Mouse (Mus musculus): ENCODE measurements around the gene Magi2. TPM values are rescaled to one million over a fixed set of nuclear protein-coding genes. Genes with fewer than 3 reads are reported as not detected.
A peak's percentile ranks its signal among the peaks of the same experiment; 100 is the strongest.

Magi2 gene
- 8.6 and 9.3 TPM in 2 replicates for polyA plus RNA-seq (2014; fragmentation: Nextera tagmentation; extraction: Ambion mirVana)

DNA sequence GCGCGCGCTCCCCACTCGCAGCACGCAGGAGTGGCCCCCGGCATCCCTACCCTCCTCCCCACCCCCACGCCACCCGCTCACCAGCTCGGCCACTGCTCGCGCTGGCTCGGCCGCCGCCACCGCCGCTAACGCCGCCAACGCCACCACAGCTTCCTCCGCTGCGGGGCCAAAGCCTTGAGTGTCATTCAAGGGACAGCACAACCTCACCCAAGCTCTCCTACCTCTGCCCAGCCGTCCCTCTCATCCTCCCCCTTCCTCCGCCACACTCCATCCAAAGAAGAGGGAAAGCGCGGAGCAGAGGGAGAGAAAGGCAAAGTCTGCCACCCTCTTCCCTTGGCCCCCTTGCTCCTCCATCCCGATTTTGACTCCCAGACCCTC, at the start of gene Magi2:
Magi2 (plus strand) TSS at position 171 of the 378 bp plus-strand sequence.
- 0% methylated on average over 21 of the region's 26 CpGs for WGBS
- Histone ChIP-seq H3K4me2 (replicated peaks; ENCODE audit: low read depth, low read length) (peak within 1 kb of the TSS; percentile 96), H3K9ac (ENCODE audit: low read depth, low read length) (peak within 1 kb of the TSS; percentile 67), H3K4me3 (ENCODE audit: low read length) (peak within 1 kb of the TSS; percentile 54), H3K36me3 (ENCODE audit: control insufficient read depth, insufficient read depth, low read length) (no peaks in the 10 kb centered on the region), H3K4me1 (ENCODE audit: control insufficient read depth, insufficient read depth, low read length) (0 out of 2 replicates have a peak, but pooled peaks cover 2% of the 10 kb centered on the region), H3K27ac (ENCODE audit: low read depth, low read length) (peak within 1 kb of the TSS; percentile 65; the same call in 1 of the 2 replicates), H3K9me3 (ENCODE audit: control insufficient read depth, low read length) (no peaks in the 10 kb centered on the region), H3K27me3 (ENCODE audit: control insufficient read depth, insufficient read depth, low read length) (no peaks in the 10 kb centered on the region)
- peak; percentile 63; the same call in 1 of the 2 replicates for ATAC-seq (ENCODE audit: low FRiP score, low TSS enrichment)

- 76% methylated on average over 6 of the region's 6 CpGs for WGBS
Measured at GRCm38 (mm10) chr5:19178594-19178993, 48.2 kb upstream of the Magi2 start.

DNA sequence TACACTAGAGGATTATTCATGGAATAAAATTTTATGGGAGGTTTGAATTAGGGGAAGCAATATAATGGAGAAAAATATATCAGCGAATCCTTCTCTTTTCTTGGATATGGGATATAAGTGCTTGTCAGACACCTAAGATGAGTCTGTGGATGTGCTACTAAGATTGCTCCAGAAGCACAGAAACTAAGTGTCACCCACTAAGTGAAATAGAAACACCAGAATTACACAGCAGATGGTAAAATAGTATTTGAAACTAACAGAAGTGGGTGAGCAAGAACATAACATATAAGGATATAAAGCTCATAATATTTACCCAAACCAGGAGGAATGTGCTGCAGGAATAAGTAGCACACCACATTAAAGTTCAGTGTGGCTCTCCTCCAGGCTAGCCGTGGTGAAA, 40.7 kb upstream of the Magi2 start:
- ATAC-seq (ENCODE audit: low FRiP score, low TSS enrichment) = no peak
- WGBS = 88% methylated on average over 2 of the region's 2 CpGs
- Histone ChIP-seq H3K27ac (ENCODE audit: low read depth, low read length) (no peak overlapping the region), H3K9ac (ENCODE audit: low read depth, low read length) (no peak overlapping the region), H3K27me3 (ENCODE audit: control insufficient read depth, insufficient read depth, low read length) (no peaks in the 10 kb centered on the region), H3K9me3 (ENCODE audit: control insufficient read depth, low read length) (no peaks in the 10 kb centered on the region), H3K4me3 (ENCODE audit: low read length) (no peak overlapping the region), H3K4me1 (ENCODE audit: control insufficient read depth, insufficient read depth, low read length) (no peaks in the 10 kb centered on the region), H3K36me3 (ENCODE audit: control insufficient read depth, insufficient read depth, low read length) (no peaks in the 10 kb centered on the region), H3K4me2 (replicated peaks; ENCODE audit: low read depth, low read length) (no peak overlapping the region)

More at GRCm38 (mm10) chr5:19178594-19178993, 48.2 kb upstream of the Magi2 start:
- H3K9ac ChIP-seq (ENCODE audit: low read depth, low read length) = no peak overlapping the region
- H3K27ac ChIP-seq (ENCODE audit: low read depth, low read length) = no peak overlapping the region
- no peak overlapping the region for H3K4me3 ChIP-seq (ENCODE audit: low read length)
- H3K9me3 ChIP-seq (ENCODE audit: control insufficient read depth, low read length) = no peaks in the 10 kb centered on the region
- no peak overlapping the region for H3K4me2 ChIP-seq (replicated peaks; ENCODE audit: low read depth, low read length)
- no peaks in the 10 kb centered on the region for H3K36me3 ChIP-seq (ENCODE audit: control insufficient read depth, insufficient read depth, low read length)
- H3K4me1 ChIP-seq (ENCODE audit: control insufficient read depth, insufficient read depth, low read length) = no peaks in the 10 kb centered on the region
- ATAC-seq (ENCODE audit: low FRiP score, low TSS enrichment) = no peak
- H3K27me3 ChIP-seq (ENCODE audit: control insufficient read depth, insufficient read depth, low read length) = no peaks in the 10 kb centered on the region

DNA sequence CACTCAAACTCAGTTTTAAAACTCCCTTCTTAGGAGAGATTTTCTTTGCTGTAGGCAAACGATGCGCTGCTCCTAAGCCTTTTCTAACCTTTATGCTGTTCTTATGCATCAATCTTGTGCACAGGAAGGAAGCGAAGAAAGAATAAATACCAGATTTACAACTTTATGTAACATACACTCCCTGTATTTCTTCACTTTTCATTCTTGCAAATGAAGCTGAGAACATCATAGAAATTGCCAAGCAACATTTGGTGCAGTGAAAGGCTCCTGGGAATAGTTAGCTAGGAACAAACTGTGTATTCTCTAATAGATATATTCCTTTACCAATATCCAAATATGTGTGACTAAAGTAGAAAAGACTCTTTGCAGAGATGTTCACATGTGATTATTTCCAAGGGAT, 15.2 kb upstream of the Magi2 start:
- Histone ChIP-seq H3K36me3 (ENCODE audit: control insufficient read depth, insufficient read depth, low read length) (no peaks in the 10 kb centered on the region), H3K9ac (ENCODE audit: low read depth, low read length) (no peak overlapping the region), H3K4me2 (replicated peaks; ENCODE audit: low read depth, low read length) (no peak overlapping the region), H3K4me1 (ENCODE audit: control insufficient read depth, insufficient read depth, low read length) (no peaks in the 10 kb centered on the region), H3K27me3 (ENCODE audit: control insufficient read depth, insufficient read depth, low read length) (no peaks in the 10 kb centered on the region), H3K4me3 (ENCODE audit: low read length) (no peak overlapping the region), H3K27ac (ENCODE audit: low read depth, low read length) (no peak overlapping the region), H3K9me3 (ENCODE audit: control insufficient read depth, low read length) (no peaks in the 10 kb centered on the region)
- WGBS = 64% methylated on average over 3 of the region's 3 CpGs
- no peak for ATAC-seq (ENCODE audit: low FRiP score, low TSS enrichment)

DNA sequence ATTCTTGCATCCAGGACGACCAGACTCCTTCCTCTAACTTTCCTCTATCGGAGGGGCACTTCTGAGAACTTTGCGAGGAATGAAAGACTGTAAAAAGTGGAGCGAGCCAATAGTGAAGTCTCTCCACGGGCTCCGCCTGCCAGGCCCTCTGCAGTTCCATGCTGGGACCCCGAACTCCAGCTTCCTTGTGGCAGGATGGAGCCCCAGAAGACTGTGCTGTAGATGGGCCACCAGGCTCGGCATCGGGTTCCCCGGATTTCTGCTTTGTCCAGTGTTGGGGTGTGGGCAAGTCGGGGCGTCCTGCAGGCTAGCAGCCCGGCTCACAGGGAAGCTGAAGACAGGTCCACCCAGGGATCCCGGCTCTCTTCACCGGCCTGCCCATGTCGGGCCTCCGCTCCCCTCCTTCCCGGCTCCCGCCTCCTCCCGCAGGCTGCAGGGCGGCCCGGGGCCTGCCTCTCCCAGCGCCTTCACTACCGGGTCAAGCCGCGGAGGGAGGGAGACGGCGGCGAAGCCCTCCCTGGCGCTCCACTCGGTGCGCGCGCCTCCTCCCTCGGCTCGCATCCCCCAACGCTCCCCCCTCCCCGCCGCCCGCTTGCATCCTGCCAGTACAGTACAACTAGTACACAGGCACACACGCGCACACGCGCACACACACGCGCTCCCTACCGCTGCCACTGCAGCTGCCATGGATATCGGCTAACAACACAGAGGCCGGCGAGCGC, 531 bp upstream of the Magi2 start:
- Histone ChIP-seq H3K36me3 (ENCODE audit: control insufficient read depth, insufficient read depth, low read length) (no peaks in the 10 kb centered on the region), H3K27ac (ENCODE audit: low read depth, low read length) (peak overlapping the region; percentile 65; the same call in 1 of the 2 replicates), H3K4me3 (ENCODE audit: low read length) (peak overlapping the region; percentile 54), H3K27me3 (ENCODE audit: control insufficient read depth, insufficient read depth, low read length) (no peaks in the 10 kb centered on the region), H3K9ac (ENCODE audit: low read depth, low read length) (peak overlapping the region; percentile 67), H3K4me2 (replicated peaks; ENCODE audit: low read depth, low read length) (peak overlapping the region; percentile 96), H3K9me3 (ENCODE audit: control insufficient read depth, low read length) (no peaks in the 10 kb centered on the region), H3K4me1 (ENCODE audit: control insufficient read depth, insufficient read depth, low read length) (0 out of 2 replicates have a peak, but pooled peaks cover 2% of the 10 kb centered on the region)
- peak; percentile 95 for ATAC-seq (ENCODE audit: low FRiP score, low TSS enrichment)
- WGBS = under 1% methylated on average over 38 of the region's 51 CpGs

- H3K27me3 ChIP-seq (ENCODE audit: control insufficient read depth, insufficient read depth, low read length) = no peaks in the 10 kb centered on the region
- H3K9ac ChIP-seq (ENCODE audit: low read depth, low read length) = peak overlapping the region; percentile 67; the same call in 1 of the 2 replicates
- no peaks in the 10 kb centered on the region for H3K9me3 ChIP-seq (ENCODE audit: control insufficient read depth, low read length)
- H3K36me3 ChIP-seq (ENCODE audit: control insufficient read depth, insufficient read depth, low read length) = no peaks in the 10 kb centered on the region
- peak overlapping the region; percentile 65; the same call in 1 of the 2 replicates for H3K27ac ChIP-seq (ENCODE audit: low read depth, low read length)
- peak overlapping the region; percentile 96 for H3K4me2 ChIP-seq (replicated peaks; ENCODE audit: low read depth, low read length)
- under 1% methylated on average over 21 of the region's 21 CpGs for WGBS
- H3K4me3 ChIP-seq (ENCODE audit: low read length) = peak overlapping the region; percentile 54
- 0 out of 2 replicates have a peak, but pooled peaks cover 2% of the 10 kb centered on the region for H3K4me1 ChIP-seq (ENCODE audit: control insufficient read depth, insufficient read depth, low read length)
- ATAC-seq (ENCODE audit: low FRiP score, low TSS enrichment) = peak; percentile 1; the same call in 1 of the 2 replicates
Measured at GRCm38 (mm10) chr5:19227281-19227680, 445 bp downstream of the Magi2 start.

GRCm38 (mm10) chr5:19227791-19228331, 1.0 kb downstream of the Magi2 start:
- no peak overlapping the region for H3K27ac ChIP-seq (ENCODE audit: low read depth, low read length)
- ATAC-seq (ENCODE audit: low FRiP score, low TSS enrichment) = peak; percentile 33; the same call in 1 of the 2 replicates
- peak overlapping the region; percentile 54 for H3K4me3 ChIP-seq (ENCODE audit: low read length)
- H3K4me1 ChIP-seq (ENCODE audit: control insufficient read depth, insufficient read depth, low read length) = 0 out of 2 replicates have a peak, but pooled peaks cover 2% of the 10 kb centered on the region
- H3K27me3 ChIP-seq (ENCODE audit: control insufficient read depth, insufficient read depth, low read length) = no peaks in the 10 kb centered on the region
- H3K4me2 ChIP-seq (replicated peaks; ENCODE audit: low read depth, low read length) = peak overlapping the region; percentile 96
- peak overlapping the region; percentile 67; the same call in 1 of the 2 replicates for H3K9ac ChIP-seq (ENCODE audit: low read depth, low read length)
- H3K9me3 ChIP-seq (ENCODE audit: control insufficient read depth, low read length) = no peaks in the 10 kb centered on the region
- no peaks in the 10 kb centered on the region for H3K36me3 ChIP-seq (ENCODE audit: control insufficient read depth, insufficient read depth, low read length)
- WGBS = 0% methylated on average over 14 of the region's 14 CpGs

DNA sequence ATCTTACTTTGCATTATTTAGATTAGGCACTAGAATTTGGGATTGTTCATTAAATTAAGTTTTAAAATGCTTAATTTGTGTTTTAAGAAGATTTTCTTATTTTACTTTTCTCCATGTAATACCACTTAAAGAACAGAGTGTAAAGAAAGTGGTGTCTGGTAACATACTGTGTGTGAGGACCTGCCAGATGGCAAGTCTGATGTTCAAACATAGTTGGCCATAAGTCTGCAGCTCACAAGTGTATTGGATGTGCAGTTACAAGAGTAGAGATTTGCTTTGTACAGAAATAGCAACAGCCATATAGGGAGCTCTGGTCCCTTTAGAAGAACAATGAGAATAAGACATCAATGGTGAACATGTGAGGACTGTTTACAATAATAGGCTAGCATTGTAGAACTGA, 15.0 kb downstream of the Magi2 start:
- no peak overlapping the region for H3K27ac ChIP-seq (ENCODE audit: low read depth, low read length)
- no peak overlapping the region for H3K4me3 ChIP-seq (ENCODE audit: low read length)
- no peaks in the 10 kb centered on the region for H3K27me3 ChIP-seq (ENCODE audit: control insufficient read depth, insufficient read depth, low read length)
- no peak for ATAC-seq (ENCODE audit: low FRiP score, low TSS enrichment)
- no peaks in the 10 kb centered on the region for H3K9me3 ChIP-seq (ENCODE audit: control insufficient read depth, low read length)
- no peak overlapping the region for H3K4me2 ChIP-seq (replicated peaks; ENCODE audit: low read depth, low read length)
- no peaks in the 10 kb centered on the region for H3K36me3 ChIP-seq (ENCODE audit: control insufficient read depth, insufficient read depth, low read length)
- H3K4me1 ChIP-seq (ENCODE audit: control insufficient read depth, insufficient read depth, low read length) = no peaks in the 10 kb centered on the region
- no peak overlapping the region for H3K9ac ChIP-seq (ENCODE audit: low read depth, low read length)

- no peak overlapping the region for H3K4me2 ChIP-seq (replicated peaks; ENCODE audit: low read depth, low read length)
- H3K9me3 ChIP-seq (ENCODE audit: control insufficient read depth, low read length) = no peaks in the 10 kb centered on the region
- no peak overlapping the region for H3K4me3 ChIP-seq (ENCODE audit: low read length)
- no peak for ATAC-seq (ENCODE audit: low FRiP score, low TSS enrichment)
- no peaks in the 10 kb centered on the region for H3K36me3 ChIP-seq (ENCODE audit: control insufficient read depth, insufficient read depth, low read length)
- no peaks in the 10 kb centered on the region for H3K4me1 ChIP-seq (ENCODE audit: control insufficient read depth, insufficient read depth, low read length)
- no peaks in the 10 kb centered on the region for H3K27me3 ChIP-seq (ENCODE audit: control insufficient read depth, insufficient read depth, low read length)
- H3K9ac ChIP-seq (ENCODE audit: low read depth, low read length) = no peak overlapping the region
- WGBS = 77% methylated on average over 2 of the region's 2 CpGs
- H3K27ac ChIP-seq (ENCODE audit: low read depth, low read length) = no peak overlapping the region
Measured at GRCm38 (mm10) chr5:19246426-19246825, 19.6 kb downstream of the Magi2 start.
